Mouse (Mus musculus) megakaryocyte, embryonic 14.5 days (primary cell): ENCODE measurements at regions not wholly inside any gene's neighbourhood (a gene's known extent, or its start where the extent isn't known, plus 50 kb on each side); places are given as distances from the start of the nearest gene placed in this dataset.

Experiments
- FLI1 ChIP-seq: IDR thresholded peaks from 2 replicates; pipeline ENCODE4 v1.6.1; 2012; ENCODE audit warnings: low read length, inconsistent platforms, mixed read lengths
- GATA1 ChIP-seq: IDR thresholded peaks from 3 replicates; pipeline ENCODE4 v1.6.1; 2012; ENCODE audit warnings: mixed read lengths, low read length, inconsistent platforms, borderline replicate concordance

DNA sequence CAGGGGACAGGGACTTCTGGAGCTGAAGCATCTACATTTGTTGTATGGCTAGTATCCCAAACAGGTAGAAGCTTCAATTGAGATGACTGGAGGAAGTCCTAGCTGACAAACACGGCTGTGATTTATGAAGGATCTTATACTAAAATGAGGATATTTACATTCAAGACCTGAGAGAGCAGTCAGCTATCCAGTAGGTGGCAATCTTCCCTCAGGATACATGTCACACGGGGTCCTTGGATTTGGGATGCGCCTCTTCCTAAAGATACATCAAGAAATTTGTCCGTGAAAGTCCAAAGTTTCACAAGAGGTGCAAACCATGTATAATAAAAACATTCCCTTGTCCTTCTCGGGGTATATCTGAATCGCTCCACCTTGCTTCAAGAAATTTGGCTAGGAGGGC is 577.8 kb upstream of the Itga1 start:
- no peak for TF ChIP-seq GATA1
- TF ChIP-seq FLI1 = no peak
